Mouse (Mus musculus) C2C12 (cell line): ENCODE data around the gene Tescl. TPM values are rescaled to one million over a fixed set of nuclear protein-coding genes. Genes with fewer than 3 reads are reported as not detected.

Experiments
- H3K27me3 ChIP-seq: one replicate; pipeline ENCODE4 v1.6.1; 2011; ENCODE audit not compliant: control insufficient read depth, insufficient read depth, insufficient read length
- H3K36me3 ChIP-seq: one replicate; pipeline ENCODE4 v1.6.1; 2011; ENCODE audit not compliant: control insufficient read depth, insufficient read depth
- H3K4me3 ChIP-seq: one replicate; pipeline ENCODE4 v1.5.1; 2011; ENCODE audit warnings: mild to moderate bottlenecking, control low read depth; ENCODE audit not compliant: poor library complexity, insufficient read depth, severe bottlenecking
- H3K79me2 ChIP-seq: one replicate; pipeline ENCODE4 v1.6.1; 2011; ENCODE audit not compliant: control insufficient read depth, insufficient read depth
- H3K79me3 ChIP-seq: one replicate; pipeline ENCODE4 v1.6.1; 2011; ENCODE audit warnings: low read depth, control low read depth
- H3ac ChIP-seq: one replicate; pipeline ENCODE3; 2011; ENCODE audit warnings: low read depth; ENCODE audit not compliant: control insufficient read depth, insufficient read length
- CEBPB ChIP-seq: IDR thresholded peaks from one replicate; pipeline ENCODE4 v1.6.1; 2011; ENCODE audit warnings: low read depth, mild to moderate bottlenecking, control low read depth, moderate library complexity
- CTCF ChIP-seq: IDR thresholded peaks from one replicate; pipeline ENCODE4 v1.5.1; 2011; ENCODE audit not compliant: control insufficient read depth, insufficient read depth, insufficient read length
- FOSL1 ChIP-seq: IDR thresholded peaks from one replicate; pipeline ENCODE4 v1.8.0; 2011; ENCODE audit warnings: mild to moderate bottlenecking, low read length; ENCODE audit not compliant: poor library complexity, insufficient read depth, severe bottlenecking
- MAX ChIP-seq: IDR thresholded peaks from one replicate; pipeline ENCODE4 v1.6.1; 2011; ENCODE audit warnings: mild to moderate bottlenecking, control low read depth
- MYOD1 ChIP-seq: IDR thresholded peaks from one replicate; pipeline ENCODE4 v1.6.1; 2011; ENCODE audit warnings: low read depth; ENCODE audit not compliant: control insufficient read depth, insufficient read length
- MYOG ChIP-seq: IDR thresholded peaks from one replicate; pipeline ENCODE4 v1.6.1; 2011; ENCODE audit not compliant: control insufficient read depth, insufficient read length; ENCODE audit errors: extremely low read depth
- USF1 ChIP-seq: IDR thresholded peaks from one replicate; pipeline ENCODE4 v1.6.1; 2011; ENCODE audit warnings: low read depth, mild to moderate bottlenecking, control low read depth, moderate library complexity
- long read RNA-seq, 2 experiments: library from polyadenylated mRNA; unstranded; transcript quantifications; one replicate each; pipeline ENCODE4 v2.0.0; 2019 to 2020
- polyA plus RNA-seq: library from polyadenylated mRNA; unstranded; fragments of >200 nt; fragmentation: generic; extraction: Trizol; gene quantifications from one replicate; pipeline ENCODE4 v1.2.1, GENCODE M21; 2012; ENCODE audit warnings: missing spikeins

Tescl gene
- polyA plus RNA-seq = 0.22 TPM
- long read RNA-seq, experiment 1 = 0 reads
- long read RNA-seq, experiment 2 = 0 reads

- Histone ChIP-seq H3ac (no peak within 1 kb of the TSS), H3K36me3 (no peaks in the 10 kb centered on the region), H3K4me3 (no peak within 1 kb of the TSS), H3K27me3 (peaks cover 22% of the 10 kb centered on the region), H3K79me3 (no peaks in the 10 kb centered on the region), H3K79me2 (no peaks in the 10 kb centered on the region)
- TF ChIP-seq CEBPB (no peak), MYOD1 (no peak), CTCF (no peak), FOSL1 (no peak), MAX (no peak), MYOG (no peak), USF1 (no peak)
These were observed at the start of gene Tescl for GRCm38 (mm10) chr7:24333304-24333986. Gene Tescl, minus strand, starts transcription at chr7:24333936.

DNA sequence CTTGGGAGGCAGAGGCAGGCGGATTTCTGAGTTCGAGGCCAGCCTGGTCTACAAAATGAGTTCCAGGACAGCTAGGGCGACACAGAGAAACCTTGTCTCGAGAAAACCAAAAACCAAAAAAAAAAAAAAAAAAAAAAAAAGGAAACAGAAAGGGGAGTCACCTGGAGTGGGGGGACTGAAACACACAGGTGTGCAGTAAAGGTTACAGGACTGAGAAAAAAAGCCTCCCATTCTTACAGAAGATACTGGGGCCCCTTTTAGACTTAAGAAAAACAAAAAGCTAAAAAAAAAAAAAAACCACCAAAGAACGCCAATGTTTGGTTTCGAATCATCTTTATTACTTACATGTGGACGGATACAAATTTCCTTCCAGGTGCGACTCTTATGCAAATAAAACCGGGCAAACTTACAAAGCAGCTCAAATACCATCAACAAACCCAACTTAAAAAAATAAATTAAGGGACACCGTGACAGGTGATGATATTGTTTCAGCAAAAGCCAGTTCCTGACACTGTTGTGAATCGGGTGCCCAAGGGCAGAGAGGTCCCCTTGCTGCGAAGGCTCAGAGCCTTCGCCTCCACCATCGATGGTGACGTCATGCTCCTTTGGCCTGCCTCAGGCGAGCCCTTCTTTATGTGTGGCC, 49.1 kb upstream of the Tescl start:
- no peak overlapping the region for H3K4me3 ChIP-seq
- no peaks in the 10 kb centered on the region for H3K79me2 ChIP-seq
- no peak overlapping the region for H3ac ChIP-seq
- H3K27me3 ChIP-seq = no peaks in the 10 kb centered on the region
- H3K79me3 ChIP-seq = peaks cover 2% of the 10 kb centered on the region
- TF ChIP-seq CEBPB (no peak), MYOG (no peak), MAX (no peak), MYOD1 (no peak), FOSL1 (no peak), CTCF (no peak), USF1 (no peak)
- H3K36me3 ChIP-seq = peaks cover 67% of the 10 kb centered on the region

DNA sequence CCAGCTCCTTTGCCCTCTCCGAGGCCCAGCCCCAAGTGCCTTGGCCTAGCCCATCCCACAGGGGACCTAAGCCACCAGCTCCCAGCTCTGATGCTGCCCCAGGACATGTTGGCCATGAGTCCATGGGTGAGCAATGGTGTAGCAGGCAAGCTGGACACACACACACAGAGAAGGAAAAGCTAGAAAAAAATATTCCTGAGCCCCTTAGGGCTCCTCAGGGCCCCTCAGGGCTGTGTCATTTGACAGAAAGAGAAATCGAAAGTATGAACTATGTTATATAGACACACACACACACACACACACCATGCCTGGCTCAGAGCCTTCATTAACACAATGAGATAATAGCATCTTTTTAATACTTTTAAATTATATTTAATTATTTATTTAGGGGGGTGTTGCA, 46.6 kb upstream of the Tescl start:
- H3K4me3 ChIP-seq = no peak overlapping the region
- H3K27me3 ChIP-seq = no peaks in the 10 kb centered on the region
- peaks cover 69% of the 10 kb centered on the region for H3K36me3 ChIP-seq
- H3ac ChIP-seq = no peak overlapping the region
- peaks cover 20% of the 10 kb centered on the region for H3K79me2 ChIP-seq
- H3K79me3 ChIP-seq = peaks cover 5% of the 10 kb centered on the region
- TF ChIP-seq CEBPB = no peak
- TF ChIP-seq CTCF = no peak
- TF ChIP-seq USF1 = no peak
- TF ChIP-seq MAX = no peak
- no peak for TF ChIP-seq MYOG
- TF ChIP-seq FOSL1 = no peak
- TF ChIP-seq MYOD1 = no peak

DNA sequence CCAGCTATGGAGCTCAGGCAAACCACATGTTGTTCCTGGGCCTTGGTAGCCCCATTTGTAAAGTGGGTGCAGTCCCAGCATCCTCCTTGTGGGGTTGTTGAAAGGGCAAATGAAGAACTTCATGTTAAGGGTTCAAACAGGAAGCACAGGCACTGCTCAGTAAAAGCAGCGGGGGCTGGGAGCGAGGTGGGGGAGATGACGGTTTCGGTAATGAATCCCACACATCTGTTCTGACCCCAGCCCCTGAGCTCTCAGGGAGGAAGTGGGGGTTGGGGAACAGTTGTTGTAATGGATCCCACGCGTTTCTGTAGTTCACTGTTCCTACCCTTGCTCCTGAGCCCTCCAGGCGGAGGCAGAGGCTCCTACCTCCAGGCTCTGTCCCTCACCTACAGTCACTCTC, 46.2 kb upstream of the Tescl start:
- TF ChIP-seq CTCF = no peak
- TF ChIP-seq FOSL1 = no peak
- no peak for TF ChIP-seq MYOG
- TF ChIP-seq MYOD1 = no peak
- no peak for TF ChIP-seq USF1
- no peak for TF ChIP-seq CEBPB
- no peak for TF ChIP-seq MAX
- no peaks in the 10 kb centered on the region for H3K27me3 ChIP-seq
- no peak overlapping the region for H3K4me3 ChIP-seq
- peaks cover 5% of the 10 kb centered on the region for H3K79me3 ChIP-seq
- peaks cover 65% of the 10 kb centered on the region for H3K36me3 ChIP-seq
- H3K79me2 ChIP-seq = peaks cover 25% of the 10 kb centered on the region
- no peak overlapping the region for H3ac ChIP-seq

- H3K79me3 ChIP-seq = peaks cover 20% of the 10 kb centered on the region
- H3K4me3 ChIP-seq = no peak overlapping the region
- TF ChIP-seq FOSL1 (no peak), MYOD1 (no peak), CTCF (no peak), CEBPB (no peak), MYOG (no peak)
- peaks cover 42% of the 10 kb centered on the region for H3K79me2 ChIP-seq
- no peaks in the 10 kb centered on the region for H3K27me3 ChIP-seq
- H3ac ChIP-seq = no peak overlapping the region
- peaks cover 55% of the 10 kb centered on the region for H3K36me3 ChIP-seq
These were observed 44.4 kb upstream of the Tescl start for GRCm38 (mm10) chr7:24378049-24378701.
